Mouse (Mus musculus) R1 (cell line): ENCODE results near the gene Chfr.

Experiments used
- DNase-seq: peaks from one replicate; pipeline ENCODE4 v3.0.0-alpha.2; 2018; ENCODE audit warnings: low read depth, low spot score

Gene Chfr

DNA sequence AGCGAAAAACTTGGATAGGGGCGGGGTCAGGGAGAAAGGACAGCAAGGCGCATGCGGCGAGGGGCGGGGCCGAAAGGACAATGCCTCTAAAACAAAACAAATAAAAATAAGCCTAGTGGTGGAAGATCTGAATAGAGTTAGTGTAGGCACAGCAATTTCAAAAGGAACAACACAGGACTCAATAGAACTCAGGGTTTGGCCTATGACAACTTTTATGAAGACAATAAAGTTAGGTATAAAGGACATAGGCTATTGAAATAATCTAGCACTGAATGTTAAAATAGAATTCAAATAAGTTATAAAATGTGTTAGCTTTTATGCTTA lies 27.4 kb upstream of the Chfr start:
- DNase-seq, result no peak

DNA sequence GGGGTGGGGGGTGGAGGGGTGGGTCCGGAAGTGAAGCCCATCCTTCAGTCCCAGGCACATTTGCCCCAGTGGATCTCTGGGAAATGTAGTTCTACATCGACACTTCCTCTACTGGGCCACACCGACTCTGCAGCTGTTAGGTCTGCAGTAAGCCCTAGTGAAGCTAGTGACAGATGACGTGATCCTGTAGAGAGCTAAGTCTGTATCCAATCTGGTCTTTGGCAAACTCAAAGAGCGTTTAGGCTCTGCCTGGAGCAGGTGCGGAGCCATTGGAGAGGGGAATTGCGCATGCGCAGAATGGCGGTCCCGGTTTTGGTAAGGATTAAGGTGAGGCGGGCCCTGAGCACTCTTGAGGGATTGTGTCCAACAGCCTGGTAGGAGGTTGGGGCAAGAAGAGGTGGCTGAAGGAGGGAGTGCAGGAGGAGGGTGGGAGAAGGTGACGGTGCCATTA lies 25.6 kb upstream of the Chfr start, which contains the start of gene Zfp605:
Gene Zfp605, plus strand, starts transcription at position 102 of the 451 bp plus-strand sequence.
- DNase-seq, result peak; percentile 96

DNA sequence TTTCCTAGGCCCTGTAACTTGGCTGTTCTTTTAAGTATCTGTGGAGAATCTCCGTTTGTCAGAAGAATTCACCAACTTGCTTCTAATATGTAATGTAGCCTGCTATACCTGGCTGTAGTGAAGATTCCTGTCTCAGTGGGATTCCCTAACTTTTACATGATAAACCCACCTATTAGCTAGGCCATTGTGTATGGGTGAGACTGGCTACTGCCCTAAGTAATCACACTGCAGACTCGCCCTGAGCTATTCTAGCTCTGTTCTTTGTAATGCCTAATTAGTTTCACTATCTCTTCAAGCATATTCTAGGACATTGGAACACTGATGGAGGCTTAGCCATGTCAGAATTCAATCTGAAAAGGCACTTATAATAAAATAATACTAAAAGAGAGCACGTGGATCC lies 13.3 kb upstream of the Chfr start:
- DNase-seq, result peak; percentile 69

DNA sequence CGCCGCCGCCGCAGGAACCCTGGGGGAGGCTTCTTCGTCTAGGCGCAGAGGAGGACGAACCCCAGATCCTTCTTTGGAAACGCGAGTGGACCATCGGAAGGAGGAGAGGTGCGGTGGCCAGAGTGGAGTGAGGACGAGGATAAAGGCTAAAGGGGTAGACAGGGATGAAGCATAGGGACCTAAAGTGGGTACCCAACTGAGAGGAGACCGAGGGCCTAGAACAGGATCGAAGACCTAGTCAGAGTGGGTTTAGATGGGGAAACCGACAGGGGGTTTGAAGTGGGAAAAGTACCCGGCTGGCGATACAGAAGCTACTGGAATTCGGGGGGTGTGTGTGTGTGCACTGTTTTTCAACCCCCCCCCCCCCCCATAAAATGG lies 434 bp downstream of the Chfr start:
- DNase-seq, result no peak

GRCm38 (mm10) chr5:110137816-110138215 lies 2.2 kb downstream of the Chfr start:
- DNase-seq, result no peak

GRCm38 (mm10) chr5:110139325-110139724 lies 3.7 kb downstream of the Chfr start:
- no peak for DNase-seq

DNA sequence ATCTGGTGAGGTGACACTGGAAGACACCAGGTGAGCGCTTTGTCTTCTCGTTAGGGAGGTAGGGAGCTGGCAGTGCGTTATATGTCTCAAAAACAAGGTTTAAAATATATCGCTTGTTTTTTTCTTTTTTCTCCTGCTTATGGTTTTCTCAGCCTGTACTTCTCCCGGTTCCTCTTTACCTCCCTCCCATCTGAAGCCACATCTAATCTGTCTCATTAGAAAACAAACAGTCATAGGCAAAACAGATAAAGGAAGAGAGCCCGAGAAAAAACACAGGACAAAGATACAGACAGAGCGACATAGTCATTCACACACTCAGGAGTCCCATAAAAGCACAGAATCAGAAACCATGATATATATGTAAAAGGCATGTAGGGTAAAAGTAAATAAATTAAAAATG lies 4.8 kb downstream of the Chfr start:
- DNase-seq, result no peak

GRCm38 (mm10) chr5:110142309-110142708 lies 6.7 kb downstream of the Chfr start:
- no peak for DNase-seq

GRCm38 (mm10) chr5:110143007-110143406 lies 7.4 kb downstream of the Chfr start:
- DNase-seq, result peak; percentile 40

DNA sequence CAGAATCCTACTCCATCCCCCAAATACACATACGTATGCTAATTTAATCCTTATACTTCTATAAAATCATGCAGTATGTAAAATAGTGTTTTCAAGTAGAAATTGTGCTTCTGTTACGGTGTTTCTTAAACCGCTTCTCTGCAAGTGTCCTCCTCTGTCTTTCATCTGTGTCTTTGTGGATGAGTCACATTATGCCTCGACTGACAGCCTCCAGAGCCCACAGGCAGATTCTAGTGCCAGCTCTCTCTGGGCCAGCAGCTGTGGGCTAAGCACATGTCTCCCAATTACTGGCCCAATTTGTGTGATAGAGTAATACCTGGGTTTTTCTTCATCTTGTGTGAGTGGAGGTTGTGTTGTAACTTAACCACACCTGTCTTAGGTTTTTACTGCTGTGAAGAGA lies 33.7 kb downstream of the Chfr start:
- DNase-seq, result no peak

GRCm38 (mm10) chr5:110176362-110177020 lies 40.8 kb downstream of the Chfr start, which contains the start of gene Golga3:
Gene Golga3 (plus strand): TSS chr5:110176701.
- peak; percentile 93 for DNase-seq

DNA sequence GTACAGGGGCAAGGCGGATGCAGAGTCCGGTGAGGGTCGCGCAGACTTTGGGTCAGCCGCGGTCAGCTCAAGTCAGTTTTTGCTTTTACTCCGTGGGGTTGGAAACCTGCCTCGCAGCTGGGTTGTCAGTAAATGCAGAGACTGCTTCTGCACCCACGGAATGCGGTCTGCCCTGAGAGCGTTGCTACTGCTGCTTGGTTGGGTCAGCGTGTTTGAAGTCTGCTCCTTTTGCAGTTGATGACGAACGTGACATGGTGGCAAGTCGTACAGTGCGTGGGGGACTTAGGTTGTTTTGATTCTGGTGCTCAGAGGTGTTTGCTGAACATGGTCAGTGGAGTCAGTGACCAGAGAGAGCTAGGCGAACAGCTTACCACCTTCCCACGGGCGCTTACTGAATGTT lies 41.4 kb downstream of the Chfr start:
- DNase-seq, result no peak

DNA sequence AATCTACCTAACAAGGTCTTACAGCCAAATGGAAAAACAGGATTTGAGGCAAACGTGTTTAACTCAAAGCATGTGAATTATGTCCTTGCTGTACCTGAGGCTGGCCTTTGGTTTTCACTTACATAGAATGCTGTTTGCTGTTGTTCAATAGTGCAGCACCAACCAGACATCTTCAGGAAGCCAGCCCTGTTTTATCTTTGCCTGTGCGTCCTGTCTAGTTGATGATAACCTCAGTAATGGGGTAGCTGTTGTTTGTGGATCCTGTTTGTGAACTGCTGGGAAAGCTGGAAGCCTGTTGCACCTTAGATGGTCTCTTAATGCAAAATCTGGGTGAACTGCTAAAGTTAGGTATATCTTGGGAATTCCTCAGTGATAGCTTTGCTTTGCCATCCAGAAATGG lies 43.0 kb downstream of the Chfr start:
- no peak for DNase-seq

DNA sequence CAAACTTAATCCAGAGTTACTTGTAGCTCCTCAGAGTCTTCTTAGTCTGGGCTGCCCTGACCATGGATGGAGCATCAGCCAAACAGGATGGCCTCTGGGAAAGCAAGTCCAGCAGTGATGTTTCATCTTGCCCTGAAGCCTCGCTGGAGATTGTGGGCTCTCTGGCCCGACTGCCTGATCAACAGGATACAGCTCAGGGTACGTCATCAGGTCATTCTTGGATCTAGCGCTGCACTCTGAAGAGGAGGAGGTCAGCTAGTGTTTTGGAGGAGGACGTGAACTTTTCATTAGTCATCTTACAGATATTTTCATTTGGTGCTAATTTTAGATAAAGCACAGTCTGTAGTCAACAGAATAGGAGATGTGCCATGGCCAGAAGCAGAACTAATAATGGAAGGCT lies 46.1 kb downstream of the Chfr start:
- DNase-seq, result no peak

DNA sequence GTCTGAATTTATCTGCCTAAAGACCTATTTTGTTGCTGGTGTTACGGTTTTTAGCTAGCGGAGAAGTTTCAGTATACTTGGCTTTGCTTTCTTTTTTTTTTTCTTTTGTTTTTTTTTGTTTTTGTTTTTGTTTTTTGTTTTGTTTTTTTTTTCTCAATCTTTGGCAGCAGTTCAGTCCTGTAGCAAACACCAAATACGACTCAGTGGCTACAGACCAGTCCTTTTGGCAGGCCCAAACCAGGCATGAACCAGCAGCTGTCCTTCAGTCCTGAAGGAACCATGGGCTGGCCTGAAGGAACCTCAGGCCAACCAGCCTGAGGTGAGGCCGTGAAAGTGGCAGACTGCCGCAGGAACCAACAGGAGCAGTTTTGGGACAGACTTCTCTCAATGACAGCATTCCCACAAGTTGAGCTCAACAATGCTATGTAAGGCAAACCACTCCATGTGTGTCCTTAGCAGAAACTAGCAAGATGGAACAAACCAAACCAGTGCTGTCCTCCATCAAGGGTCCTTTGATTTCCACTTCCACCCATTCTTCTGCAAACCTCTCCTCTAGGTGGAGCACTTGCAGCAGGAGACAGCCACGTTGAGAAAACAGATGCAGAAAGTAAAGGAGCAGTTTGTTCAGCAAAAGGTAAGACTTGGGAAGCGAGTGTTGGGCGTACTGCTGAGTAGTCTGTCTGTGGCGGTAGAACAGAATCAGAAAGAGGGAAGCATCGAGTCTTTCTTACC lies 67.7 kb downstream of the Chfr start:
- peak; percentile 45 for DNase-seq

GRCm38 (mm10) chr5:110204777-110205176 lies 69.1 kb downstream of the Chfr start:
- peak; percentile 36 for DNase-seq

DNA sequence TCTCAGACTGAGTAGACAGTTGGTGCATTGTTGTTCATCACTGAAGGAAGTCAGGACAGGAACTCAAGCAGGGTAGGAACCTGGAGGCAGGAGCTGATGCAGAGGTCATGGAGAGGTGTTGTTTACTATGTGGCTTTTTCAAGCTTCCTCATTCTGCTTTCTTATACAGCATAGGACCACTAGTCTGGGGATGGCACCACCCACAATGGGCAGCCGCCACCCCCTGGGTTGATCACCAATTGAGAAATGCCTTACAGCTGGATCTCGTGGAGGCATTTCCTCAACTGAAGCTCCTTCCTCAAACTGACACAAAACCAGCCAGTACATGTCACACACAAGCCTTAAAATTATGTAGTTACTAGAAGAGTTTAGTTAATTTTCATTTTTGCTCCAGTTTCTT lies 75.7 kb downstream of the Chfr start:
- DNase-seq, result no peak

DNA sequence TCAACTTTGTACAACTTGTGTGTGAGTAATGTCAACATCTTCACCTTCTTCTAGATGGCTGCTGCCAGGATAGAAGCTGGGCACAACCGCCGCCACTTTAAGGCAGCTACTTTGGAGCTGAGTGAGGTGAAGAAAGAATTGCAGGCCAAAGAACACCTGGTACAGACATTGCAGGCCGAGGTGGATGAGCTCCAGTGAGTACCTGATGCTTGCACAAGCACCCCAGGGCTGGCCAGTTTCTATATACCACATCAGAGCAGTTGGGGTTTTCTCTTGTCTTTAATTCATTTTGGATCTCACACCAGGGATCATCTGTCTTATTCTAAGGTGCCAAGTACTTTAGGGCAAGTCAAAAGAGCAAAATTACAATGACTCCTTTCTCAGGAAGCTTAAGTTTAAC lies 81.1 kb downstream of the Chfr start:
- no peak for DNase-seq

DNA sequence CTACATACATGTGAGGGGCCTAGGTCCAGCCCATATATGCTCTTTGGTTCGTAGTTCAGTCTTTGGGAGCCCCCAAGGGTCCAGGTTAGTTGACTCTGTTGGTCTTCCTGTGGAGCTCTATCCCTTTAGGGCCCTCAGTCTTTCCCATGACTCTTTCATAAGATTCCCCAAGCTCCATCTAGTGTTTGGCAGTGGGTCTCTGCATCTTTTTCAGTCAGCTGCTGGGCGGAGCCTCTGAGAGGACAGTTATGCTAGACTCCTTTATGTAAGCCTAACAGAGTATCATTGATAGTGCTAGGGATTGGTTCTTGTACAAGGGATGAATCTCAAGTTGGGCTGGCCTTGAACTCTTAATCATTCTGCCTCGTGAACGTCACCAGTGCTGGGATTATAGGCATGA lies 84.7 kb downstream of the Chfr start:
- DNase-seq, result peak; percentile 59
